Mouse (Mus musculus): Measurements from ENCODE around the gene D630045J12Rik. TPM values are rescaled to one million over a fixed set of nuclear protein-coding genes. Genes with fewer than 3 reads are reported as not detected.

Gene D630045J12Rik
- polyA plus RNA-seq, 1 experiment from 2014 or later = 18.8 TPM

DNA sequence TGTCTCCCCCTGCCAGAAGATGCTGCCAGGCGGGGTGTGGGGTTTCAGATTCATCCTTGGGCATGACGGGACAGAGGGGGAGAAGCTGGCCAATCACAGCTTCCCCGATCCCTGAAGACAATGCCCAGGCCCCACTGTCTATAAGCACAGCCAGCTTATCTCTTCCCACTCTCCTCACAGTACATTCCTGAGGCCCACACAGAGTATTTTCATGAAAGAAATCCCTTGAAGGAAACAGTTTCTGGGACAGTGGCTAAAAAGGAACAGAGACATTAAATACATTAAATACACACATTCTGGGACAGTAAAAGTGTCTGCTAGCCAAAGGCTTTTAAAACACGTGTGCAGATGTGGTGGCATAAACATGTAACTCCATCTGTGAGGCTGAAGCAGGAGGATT, 173.4 kb downstream of the D630045J12Rik start:
- no peak overlapping the region for H3K4me2 ChIP-seq (replicated peaks)
- ATAC-seq (ENCODE audit: low FRiP score) = no peak
- no peaks in the 10 kb centered on the region for H3K4me1 ChIP-seq (replicated peaks; ENCODE audit: control insufficient read depth, insufficient read depth, low read length)
- 70% methylated on average over 4 of the region's 4 CpGs for WGBS
- H3K9ac ChIP-seq = no peak overlapping the region
- no peak for DNase-seq (ENCODE audit: low spot score)
- no peak overlapping the region for H3K27ac ChIP-seq
- no peaks in the 10 kb centered on the region for H3K36me3 ChIP-seq (replicated peaks; ENCODE audit: control insufficient read depth, insufficient read depth)
- H3K27me3 ChIP-seq (ENCODE audit: control insufficient read depth, insufficient read depth, low read length) = no peaks in the 10 kb centered on the region
- no peak overlapping the region for H3K4me3 ChIP-seq (replicated peaks; ENCODE audit: low read length)
- H3K9me3 ChIP-seq (ENCODE audit: control insufficient read depth, low read length) = no peaks in the 10 kb centered on the region

DNA sequence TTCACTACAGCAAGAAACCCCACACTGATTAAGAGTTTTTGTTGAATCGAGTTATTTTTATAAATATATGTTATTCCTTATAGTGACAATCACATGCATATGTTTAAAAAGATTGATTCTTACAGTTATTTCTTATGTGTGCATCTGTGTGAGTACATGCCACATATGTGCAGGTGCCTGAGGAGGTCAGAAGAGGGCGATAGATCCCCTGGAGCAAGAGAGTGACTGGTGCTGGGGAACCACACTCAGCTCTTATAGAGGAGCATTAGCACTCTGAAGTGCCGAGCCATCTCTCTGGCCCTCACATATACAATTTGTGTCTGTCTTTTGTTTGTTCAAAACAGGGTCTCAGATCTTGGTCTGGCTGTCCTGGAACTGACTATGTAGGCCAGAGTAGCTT, 180.2 kb downstream of the D630045J12Rik start:
- no peak overlapping the region for H3K4me2 ChIP-seq (replicated peaks)
- DNase-seq (ENCODE audit: low spot score) (no peak), ATAC-seq (ENCODE audit: low FRiP score) (no peak)
- no peaks in the 10 kb centered on the region for H3K4me1 ChIP-seq (replicated peaks; ENCODE audit: control insufficient read depth, insufficient read depth, low read length)
- H3K27me3 ChIP-seq (ENCODE audit: control insufficient read depth, insufficient read depth, low read length) = no peaks in the 10 kb centered on the region
- WGBS = 90% methylated on average over 3 of the region's 3 CpGs
- no peak overlapping the region for H3K9ac ChIP-seq
- H3K4me3 ChIP-seq (replicated peaks; ENCODE audit: low read length) = no peak overlapping the region
- H3K27ac ChIP-seq = no peak overlapping the region
- no peaks in the 10 kb centered on the region; the same call in 1 of the 2 replicates for H3K9me3 ChIP-seq (ENCODE audit: control insufficient read depth, low read length)
- no peaks in the 10 kb centered on the region for H3K36me3 ChIP-seq (replicated peaks; ENCODE audit: control insufficient read depth, insufficient read depth)

Other genes starting within 250 kb of the D630045J12Rik start
- 0.81 and 1.6 TPM in 2 replicates for gene Svopl, start 207.0 kb downstream of the D630045J12Rik start, polyA plus RNA-seq (2014; fragmentation: Nextera tagmentation; extraction: Ambion mirVana)
- gene Tmem213, start 144.8 kb downstream of the D630045J12Rik start, polyA plus RNA-seq (2014; fragmentation: Nextera tagmentation; extraction: Ambion mirVana) = not detected in 2 replicates
- 0.09 and 0.26 TPM in 2 replicates for gene Atp6v0a4, start 129.4 kb downstream of the D630045J12Rik start, polyA plus RNA-seq (2014; fragmentation: Nextera tagmentation; extraction: Ambion mirVana)
- gene Zc3hav1l, start 45.2 kb upstream of the D630045J12Rik start, polyA plus RNA-seq (2014; fragmentation: Nextera tagmentation; extraction: Ambion mirVana) = 8.9 and 9.3 TPM in 2 replicates
- 0.98 and 1.5 TPM in 2 replicates for gene Zc3hav1, start 100.6 kb upstream of the D630045J12Rik start, polyA plus RNA-seq (2014; fragmentation: Nextera tagmentation; extraction: Ambion mirVana)
- gene Ttc26, start 127.5 kb upstream of the D630045J12Rik start, polyA plus RNA-seq (2014; fragmentation: Nextera tagmentation; extraction: Ambion mirVana) = 4.1 and 5.9 TPM in 2 replicates
- gene Ubn2, start 179.9 kb upstream of the D630045J12Rik start, polyA plus RNA-seq (2014; fragmentation: Nextera tagmentation; extraction: Ambion mirVana) = 16.3 and 21.3 TPM in 2 replicates